Mouse (Mus musculus) cerebellum, postnatal 14 days (tissue): ENCODE measurements around the gene Rnd1.

Source experiments
- DNase-seq, 2 experiments: peaks; one replicate each; pipeline ENCODE4 v3.0.0; 2021; ENCODE audit warnings: mixed read lengths in 2 of 2

Gene Rnd1

GRCm38 (mm10) chr15:98676940-98677728 is at the start of gene Rnd1:
TSS of gene Rnd1 (minus strand) at chr15:98677461.
- peak; percentile 88 for DNase-seq

GRCm38 (mm10) chr15:98726746-98727145 is 49.5 kb upstream of the Rnd1 start:
- no peak for DNase-seq

- no peak for DNase-seq
These were observed 48.8 kb upstream of the Rnd1 start for GRCm38 (mm10) chr15:98726079-98726478.

GRCm38 (mm10) chr15:98724441-98724840 is 47.2 kb upstream of the Rnd1 start:
- DNase-seq: no peak

DNA sequence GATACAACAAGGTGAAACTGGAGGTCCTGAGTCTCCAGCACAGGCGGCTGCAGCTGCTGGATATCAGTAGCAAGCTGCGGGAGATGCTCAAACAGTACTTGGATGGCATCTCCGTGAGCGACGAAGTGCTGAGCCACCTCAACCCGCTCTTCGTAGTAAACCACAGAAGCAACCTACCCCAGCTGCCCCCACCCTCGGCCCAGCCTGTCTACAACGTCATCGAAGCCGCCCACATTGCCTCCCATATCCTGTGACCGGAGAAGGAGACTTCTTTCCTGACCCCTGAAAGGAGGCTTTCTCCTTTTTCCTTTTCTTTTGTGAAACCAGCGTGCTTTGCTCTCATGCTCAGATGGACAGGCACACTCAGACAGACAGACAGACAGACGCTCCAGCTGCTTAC is 45.6 kb upstream of the Rnd1 start:
- no peak for DNase-seq

DNA sequence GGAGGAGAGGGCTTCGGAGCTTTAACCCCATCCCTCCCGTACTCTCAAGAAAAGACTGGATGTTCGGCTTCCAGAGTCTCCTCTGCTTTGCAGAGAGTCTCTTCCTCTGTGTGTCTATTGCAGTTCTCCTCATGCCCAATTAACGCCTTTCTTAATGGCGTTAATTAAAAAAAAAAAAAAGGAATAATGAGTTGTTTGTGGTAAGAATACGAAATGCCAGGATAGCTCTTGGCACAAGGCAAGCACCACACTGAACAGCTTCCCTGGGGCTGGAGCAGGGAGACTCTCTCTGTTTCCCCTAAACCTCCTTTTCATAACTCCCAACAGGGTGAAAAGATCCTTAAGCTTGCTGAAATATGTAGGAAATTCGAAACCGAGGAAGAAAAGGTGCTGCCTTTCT is 44.9 kb upstream of the Rnd1 start:
- DNase-seq: no peak

DNA sequence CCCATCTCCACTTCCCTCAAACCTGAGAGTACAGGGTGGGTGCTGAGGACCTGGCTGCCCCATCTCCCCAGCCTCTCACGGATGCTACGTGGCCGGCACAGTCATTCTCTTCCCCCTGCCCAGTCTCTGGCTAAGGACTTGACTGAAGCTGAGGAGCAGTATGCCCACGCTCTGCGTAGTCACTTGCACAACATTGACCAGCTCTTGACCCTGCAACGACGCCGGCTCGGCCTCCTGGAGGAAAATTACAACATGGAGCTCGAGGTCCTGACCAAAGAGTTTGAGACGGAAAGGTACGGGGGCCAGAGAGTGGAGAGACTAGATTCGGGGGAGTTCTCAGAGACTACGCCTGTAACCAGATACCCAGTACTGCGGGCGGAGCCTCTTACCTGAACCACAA is 40.0 kb upstream of the Rnd1 start:
- DNase-seq: no peak

DNA sequence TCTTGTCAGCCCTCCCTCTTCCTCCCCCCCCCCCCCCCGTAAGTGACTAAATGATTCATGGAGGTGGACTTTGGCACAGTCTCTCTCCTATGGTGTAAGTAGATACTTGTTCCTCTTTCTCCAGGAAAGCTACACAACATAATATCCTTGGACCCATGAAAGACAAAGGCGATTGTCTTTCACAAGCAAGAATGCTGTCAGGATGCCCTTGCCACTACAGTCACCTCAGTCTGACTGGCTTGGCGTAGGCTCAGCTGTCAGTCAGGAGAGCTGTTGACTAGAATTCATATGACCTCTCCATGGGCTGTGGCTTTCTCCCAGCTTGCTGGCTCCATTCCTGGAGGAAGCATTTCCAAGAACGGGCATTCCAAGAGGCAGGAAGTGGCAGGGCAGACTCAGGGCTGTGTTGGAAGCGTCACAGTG is 37.0 kb upstream of the Rnd1 start:
- peak; percentile 81 to 84 for DNase-seq

- peak; percentile 81 to 91 for DNase-seq
These were observed 33.2 kb upstream of the Rnd1 start for GRCm38 (mm10) chr15:98710442-98710841.

GRCm38 (mm10) chr15:98707766-98708372 is 30.6 kb upstream of the Rnd1 start, which contains the start of gene Ccdc65:
TSS of gene Ccdc65 (plus strand) at chr15:98708207.
- peak; percentile 86 to 91 for DNase-seq

DNA sequence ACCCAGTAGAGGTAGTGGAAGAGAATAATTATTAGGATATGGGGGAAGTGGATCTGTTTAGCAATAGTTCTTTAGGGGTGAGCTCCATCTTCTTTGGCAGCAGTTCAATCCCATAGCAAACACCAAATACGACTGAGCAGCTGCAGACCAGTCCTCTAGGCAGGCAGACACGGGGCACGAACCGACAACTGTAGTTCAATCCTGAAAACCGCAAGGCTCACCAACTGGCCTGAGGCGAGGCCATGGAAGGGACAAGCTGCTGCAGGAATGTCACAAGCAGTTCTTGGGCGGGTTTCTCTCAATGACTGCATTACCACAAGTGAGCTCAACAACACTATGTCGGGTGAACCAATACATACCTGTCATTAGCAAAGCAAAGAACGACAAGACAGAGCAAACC is 27.1 kb upstream of the Rnd1 start:
- no peak for DNase-seq

DNA sequence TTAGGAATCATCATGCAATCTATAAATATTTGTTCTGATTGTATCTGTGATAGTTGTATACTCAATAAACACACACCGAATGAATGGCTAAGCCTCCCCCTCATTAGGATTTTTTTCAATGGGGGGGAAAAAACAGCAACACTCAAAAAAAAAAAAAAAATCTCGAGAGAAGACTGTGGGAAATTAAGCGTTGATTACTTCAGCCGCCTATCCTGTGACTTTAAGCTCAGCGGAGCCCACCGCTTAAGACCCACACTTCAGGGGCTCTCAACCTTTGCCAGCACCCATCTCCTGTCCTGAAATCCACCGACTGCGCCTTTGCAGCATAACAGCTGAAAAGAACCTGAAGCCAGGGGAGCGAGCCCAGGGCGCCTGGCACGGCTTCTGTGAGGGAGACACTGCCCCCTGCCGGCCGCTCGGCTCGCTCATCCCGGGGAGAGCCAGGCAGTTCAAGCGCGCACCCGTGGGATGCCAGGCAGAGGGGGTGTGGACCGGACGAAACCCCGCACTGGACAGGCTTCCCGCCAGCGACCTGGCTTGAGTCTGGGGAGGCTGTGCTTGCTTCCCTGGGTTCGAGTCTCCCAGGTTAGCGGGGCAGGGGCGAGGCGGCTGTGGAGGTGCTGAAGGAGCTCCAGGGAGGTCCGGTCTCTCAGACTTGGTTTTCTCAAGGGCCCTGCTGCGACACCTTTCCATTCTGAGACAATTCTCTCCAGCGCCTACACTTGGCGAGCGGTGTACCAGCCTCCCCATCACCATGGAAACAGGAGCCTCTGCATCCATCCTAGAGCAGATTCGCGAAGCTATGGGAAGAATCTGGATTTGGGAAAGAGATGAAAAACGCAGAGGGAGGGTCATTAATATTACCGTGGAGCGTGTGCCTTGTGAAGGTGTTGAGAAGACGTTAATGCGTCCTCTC is 22.2 kb upstream of the Rnd1 start:
- peak; percentile 91 to 92 for DNase-seq

- no peak for DNase-seq
These were observed 19.0 kb upstream of the Rnd1 start for GRCm38 (mm10) chr15:98696216-98696615.

- DNase-seq: no peak
These were observed 18.5 kb upstream of the Rnd1 start for GRCm38 (mm10) chr15:98695726-98696125.

DNA sequence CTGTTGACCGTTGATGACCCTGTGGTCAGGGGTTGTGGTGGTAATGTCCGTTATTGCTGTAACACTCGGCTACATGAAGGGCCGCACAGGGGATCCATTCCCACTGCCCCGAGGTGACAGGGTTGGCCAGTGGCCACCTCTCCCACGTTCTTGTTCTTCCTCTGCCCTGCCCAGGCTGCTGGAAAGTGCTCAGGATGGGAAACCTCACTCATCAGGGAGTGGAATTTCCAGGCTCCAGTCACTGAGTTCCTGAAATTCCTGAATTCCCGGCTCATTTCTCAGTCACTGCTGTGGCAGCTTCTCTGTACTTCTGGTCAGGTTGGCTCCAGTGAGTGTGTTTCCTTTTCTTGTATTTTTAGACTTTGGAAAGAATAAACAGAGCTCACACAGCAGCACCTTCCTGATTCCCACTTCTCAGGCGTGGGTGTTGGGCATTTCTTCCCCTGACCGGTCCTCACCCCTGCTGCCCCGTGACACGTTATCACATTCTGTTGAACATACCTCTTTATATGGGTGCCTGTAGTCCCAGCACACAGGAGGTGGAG is 15.0 kb upstream of the Rnd1 start:
- DNase-seq: no peak

DNA sequence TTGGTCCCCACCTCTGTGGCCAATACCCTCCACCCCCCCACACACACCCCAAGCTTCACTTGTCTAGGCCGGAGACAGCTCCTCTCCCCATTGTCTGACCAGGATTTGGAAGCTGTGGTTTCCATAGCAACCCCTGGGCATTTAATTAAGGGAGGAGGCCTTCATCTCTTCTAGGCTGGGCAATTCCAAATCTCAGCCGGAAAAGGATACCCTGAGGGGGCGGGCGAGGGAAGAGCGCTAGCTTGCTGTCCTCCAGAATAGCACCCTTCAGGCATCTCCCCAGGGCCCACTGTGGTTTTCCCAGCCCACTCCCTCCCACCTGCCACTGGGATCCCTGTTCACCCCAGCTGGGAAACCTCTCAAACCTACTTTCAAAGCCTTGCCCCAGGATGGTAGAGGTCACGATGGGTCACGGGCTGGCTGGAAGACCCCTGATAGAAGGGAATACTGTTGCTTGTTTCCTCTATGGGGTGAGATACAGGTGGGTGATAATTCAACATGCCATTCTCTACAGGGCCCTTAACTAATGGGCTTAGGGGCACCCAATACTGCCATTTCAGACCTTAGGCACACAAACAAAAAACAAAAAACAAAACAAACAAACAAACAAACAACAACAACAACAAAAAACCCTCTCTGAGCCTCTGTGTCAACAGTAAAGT is 14.4 kb upstream of the Rnd1 start:
- DNase-seq: no peak

DNA sequence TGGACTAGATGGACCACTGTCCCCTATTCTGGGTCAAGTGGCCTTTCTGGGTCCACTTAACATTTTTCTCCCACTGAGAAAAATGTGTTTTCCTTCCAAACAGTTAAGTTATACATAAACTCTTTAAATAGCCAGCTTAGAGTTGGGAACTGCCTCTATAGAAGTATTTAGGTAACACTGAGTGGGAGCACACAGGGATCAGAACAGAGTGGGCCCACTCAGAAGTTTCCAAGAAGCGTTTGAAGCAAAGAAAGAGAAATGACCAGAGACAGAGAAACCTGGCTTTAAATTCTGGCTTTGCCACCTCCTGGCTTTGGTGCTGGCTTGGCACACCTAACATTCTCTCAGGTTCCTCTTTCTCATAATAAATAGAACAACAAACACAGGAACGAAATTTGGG is 12.4 kb upstream of the Rnd1 start:
- DNase-seq: no peak

GRCm38 (mm10) chr15:98685926-98686325 is 8.7 kb upstream of the Rnd1 start:
- peak in 1 of 2 experiments; percentile 44 for DNase-seq

- DNase-seq: no peak
These were observed 6.5 kb upstream of the Rnd1 start for GRCm38 (mm10) chr15:98683746-98684145.

DNA sequence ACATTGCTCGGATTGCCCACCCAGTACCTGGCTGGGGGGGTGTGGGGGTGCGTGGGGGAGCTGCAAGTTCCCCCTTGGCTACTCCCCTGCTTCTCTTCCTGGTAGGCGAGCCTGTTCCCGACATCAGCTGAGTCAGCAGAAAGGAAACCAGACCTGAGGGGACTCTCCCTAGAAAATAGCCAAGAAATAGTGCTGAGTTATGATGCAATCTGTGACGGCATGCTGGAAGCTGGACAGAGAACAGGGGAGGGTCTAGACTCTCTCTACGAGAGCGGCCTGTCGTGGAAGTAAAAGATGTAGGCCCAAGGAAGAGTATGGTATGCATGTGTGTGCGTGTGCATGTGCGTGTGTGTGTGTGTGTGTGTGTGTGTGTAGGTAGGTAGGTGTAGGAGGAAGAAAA is 5.9 kb upstream of the Rnd1 start:
- DNase-seq: no peak

GRCm38 (mm10) chr15:98681633-98682032 is 4.4 kb upstream of the Rnd1 start:
- no peak for DNase-seq

DNA sequence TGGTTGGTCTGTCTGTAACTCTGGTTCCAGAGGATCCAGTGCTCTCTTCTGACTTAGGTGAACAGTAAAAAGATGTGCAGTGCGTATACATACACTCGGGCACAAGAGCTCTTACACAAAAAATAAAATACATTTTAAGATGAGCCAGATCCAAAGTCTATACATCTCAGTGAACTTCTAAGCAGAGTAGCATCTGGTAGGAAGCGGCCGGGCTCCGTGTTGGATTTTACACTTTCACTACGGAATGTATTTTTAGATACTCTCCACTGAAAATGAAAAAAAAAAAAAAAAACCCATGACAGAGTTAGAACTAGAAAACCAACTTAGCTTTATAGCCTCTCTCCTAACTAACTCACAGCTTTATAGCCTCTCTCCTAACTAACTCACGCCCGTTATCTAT is 3.4 kb upstream of the Rnd1 start:
- DNase-seq: no peak

DNA sequence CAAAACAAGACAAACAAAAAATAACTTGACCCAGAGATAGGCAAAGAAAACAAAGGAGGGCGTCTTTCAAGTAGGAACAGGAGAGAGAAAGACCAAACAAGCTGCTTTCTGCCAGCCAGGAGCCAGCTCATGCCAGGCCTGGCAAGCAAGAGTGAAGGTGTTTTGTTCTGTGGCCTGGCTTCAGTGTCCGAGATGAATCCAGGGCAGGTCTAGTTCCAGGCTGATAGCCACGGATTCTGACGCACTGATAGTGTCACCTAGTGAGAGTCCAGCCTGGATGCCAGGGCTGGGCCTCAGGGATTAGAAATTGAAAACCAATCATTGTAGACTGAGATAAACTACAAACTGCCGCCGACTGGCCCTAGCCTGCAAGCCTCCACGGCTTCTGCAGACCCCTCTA is 716 bp upstream of the Rnd1 start:
- DNase-seq: no peak
